Mouse (Mus musculus) embryonic facial prominence, embryonic 10.5 days (tissue): ENCODE results near the gene Tenm1. TPM values are rescaled to one million over a fixed set of nuclear protein-coding genes. Genes with fewer than 3 reads are reported as not detected.
A peak's percentile ranks its signal among the peaks of the same experiment; 100 is the strongest.

ENCODE experiments used
- DNase-seq: peaks from one replicate; pipeline ENCODE4 v3.0.0-alpha.2; 2017; ENCODE audit warnings: low spot score
- H3K27ac ChIP-seq: fragments of 300-500 bp; sonication (generic); replicated peaks from 2 replicates; pipeline ENCODE4 v1.5.1; 2016; ENCODE audit warnings: mild to moderate bottlenecking
- H3K27me3 ChIP-seq: fragments of 300-500 bp; sonication (generic); replicated peaks from 2 replicates; pipeline ENCODE4 v1.6.1; 2016; ENCODE audit warnings: low read depth, mild to moderate bottlenecking; ENCODE audit not compliant: poor library complexity, severe bottlenecking
- H3K36me3 ChIP-seq: fragments of 300-500 bp; sonication (generic); replicated peaks from 2 replicates; pipeline ENCODE4 v1.6.1; 2016; ENCODE audit warnings: mild to moderate bottlenecking, moderate library complexity
- H3K4me1 ChIP-seq: fragments of 300-500 bp; sonication (generic); 2 replicates; pipeline ENCODE4 v1.6.1; 2016
- H3K4me3 ChIP-seq: fragments of 300-500 bp; sonication (generic); 2 replicates; pipeline ENCODE4 v1.5.1; 2016; ENCODE audit warnings: mild to moderate bottlenecking, moderate library complexity
- H3K9me3 ChIP-seq: fragments of 300-500 bp; sonication (generic); 2 replicates; pipeline ENCODE4 v1.6.1; 2016; ENCODE audit warnings: mild to moderate bottlenecking
- WGBS: fragments of 180-500 bp; shearing (Covaris S2); methylation state at CpG from one replicate; pipeline ENCODE4 v1.1.7; 2016; 5-methylcytosine and 5-hydroxymethylcytosine counted together
- polyA plus RNA-seq: library from polyadenylated mRNA; unstranded; fragments of >200 nt; fragmentation: Nextera tagmentation; extraction: Ambion mirVana; gene quantifications from 2 replicates; pipeline ENCODE4 v1.2.1, GENCODE M21; 2016

Gene Tenm1
- polyA plus RNA-seq, 1 experiment from 2014 or later = 0.61 TPM

GRCm38 (mm10) chrX:42700291-42700690 lies 728.6 kb downstream of the Tenm1 start:
- WGBS = 61% methylated on average over 3 of the region's 3 CpGs
- H3K36me3 ChIP-seq = no peaks in the 10 kb centered on the region
- H3K9me3 ChIP-seq = no peaks in the 10 kb centered on the region
- no peak overlapping the region for H3K4me3 ChIP-seq
- no peaks in the 10 kb centered on the region for H3K27me3 ChIP-seq
- H3K27ac ChIP-seq = no peak overlapping the region
- no peak for DNase-seq
- H3K4me1 ChIP-seq = no peaks in the 10 kb centered on the region

DNA sequence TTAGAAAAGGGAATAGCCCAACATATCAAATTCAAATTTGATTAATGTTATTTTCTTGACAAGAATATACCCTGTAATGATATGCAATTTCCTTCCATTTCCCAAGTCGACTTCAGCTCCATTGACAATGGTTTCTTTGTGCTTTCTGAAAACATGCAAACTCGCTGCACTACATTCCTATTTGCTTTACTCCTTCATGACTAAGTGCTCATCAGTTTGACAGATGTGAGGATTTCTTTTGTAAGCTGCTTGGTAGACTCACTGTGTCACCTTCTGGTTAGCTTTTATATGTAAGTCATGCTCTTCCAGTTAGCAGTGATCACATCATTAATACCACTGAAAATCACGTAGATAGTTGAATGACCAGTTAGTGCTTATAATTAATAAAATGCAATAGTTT lies 781.8 kb downstream of the Tenm1 start:
- H3K27ac ChIP-seq = no peak overlapping the region
- no peak overlapping the region for H3K4me3 ChIP-seq
- DNase-seq = no peak
- 47% methylated on average over 3 of the region's 3 CpGs for WGBS
- no peaks in the 10 kb centered on the region for H3K27me3 ChIP-seq
- H3K4me1 ChIP-seq = no peaks in the 10 kb centered on the region
- H3K9me3 ChIP-seq = no peaks in the 10 kb centered on the region
- H3K36me3 ChIP-seq = no peaks in the 10 kb centered on the region

DNA sequence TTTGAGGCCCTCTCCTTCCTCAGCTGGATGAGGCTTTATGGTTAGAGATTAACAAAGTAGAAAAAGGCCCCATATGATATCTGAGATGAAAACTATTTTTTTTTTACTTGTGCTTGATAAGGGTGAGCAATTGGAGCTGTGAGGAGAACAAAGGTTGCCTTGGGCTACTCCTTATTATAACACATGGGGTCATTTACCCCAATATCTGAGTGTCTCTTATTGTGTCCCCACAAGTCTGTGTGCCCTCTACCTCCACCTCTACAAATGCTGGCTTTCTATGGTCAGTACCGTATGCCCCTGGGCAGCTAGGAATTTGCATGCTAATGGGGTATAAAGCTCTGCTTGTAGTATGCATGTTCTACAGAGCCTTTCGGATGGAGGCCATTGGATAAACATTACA lies 848.4 kb downstream of the Tenm1 start:
- Histone ChIP-seq H3K27me3 (no peaks in the 10 kb centered on the region), H3K4me1 (peaks cover 11% of the 10 kb centered on the region), H3K27ac (no peak overlapping the region), H3K9me3 (no peaks in the 10 kb centered on the region), H3K4me3 (no peak overlapping the region), H3K36me3 (no peaks in the 10 kb centered on the region)
- DNase-seq = no peak
- WGBS = 41% methylated on average over 2 of the region's 2 CpGs

DNA sequence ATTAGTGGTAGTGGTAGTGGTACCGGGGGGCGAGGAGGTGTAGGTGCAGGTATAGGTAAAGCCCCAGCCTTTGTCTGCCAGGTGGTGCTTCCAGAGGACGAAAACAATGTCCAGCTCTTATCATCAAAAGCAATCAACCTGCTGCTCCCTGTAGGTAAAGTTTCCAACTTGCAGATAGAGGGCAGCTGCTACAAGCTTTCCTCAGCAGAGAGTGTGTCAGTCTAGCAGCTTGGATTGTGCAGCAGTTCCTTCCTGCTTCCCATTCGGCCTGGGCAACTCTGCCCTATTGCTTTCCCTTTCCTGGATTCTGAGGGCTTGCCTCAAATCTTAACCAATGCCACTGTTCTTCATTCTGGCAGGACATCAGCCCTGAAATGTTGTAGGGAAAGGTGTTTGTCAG lies 870.2 kb downstream of the Tenm1 start:
- Histone ChIP-seq H3K27me3 (no peaks in the 10 kb centered on the region; the same call in 1 of the 2 replicates), H3K27ac (no peak overlapping the region), H3K36me3 (no peaks in the 10 kb centered on the region), H3K4me3 (no peak overlapping the region), H3K4me1 (no peaks in the 10 kb centered on the region), H3K9me3 (no peaks in the 10 kb centered on the region)
- 70% methylated on average over 4 of the region's 4 CpGs for WGBS
- no peak for DNase-seq

DNA sequence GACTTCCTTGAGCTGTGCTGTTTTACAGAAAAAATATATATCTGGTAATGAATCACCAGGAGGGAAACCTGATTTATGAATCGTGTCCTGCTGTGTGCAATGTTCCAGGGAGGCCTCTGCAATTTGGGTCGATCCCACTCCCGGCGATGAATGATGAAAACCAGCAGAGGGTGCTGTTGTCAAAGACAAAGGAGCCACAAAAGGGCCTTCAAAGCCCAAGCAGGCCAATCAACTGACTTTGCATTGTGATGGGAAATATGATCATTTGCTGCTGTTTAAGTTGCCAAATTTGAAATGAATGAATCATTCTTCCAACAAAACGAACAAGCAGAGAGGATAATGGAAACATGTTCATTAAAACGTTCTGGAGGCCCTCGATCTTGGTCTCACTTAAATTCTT lies 871.6 kb downstream of the Tenm1 start:
- WGBS = 21% methylated on average over 7 of the region's 7 CpGs
- Histone ChIP-seq H3K27me3 (no peaks in the 10 kb centered on the region; the same call in 1 of the 2 replicates), H3K27ac (no peak overlapping the region), H3K4me3 (no peak overlapping the region), H3K9me3 (no peaks in the 10 kb centered on the region), H3K36me3 (no peaks in the 10 kb centered on the region), H3K4me1 (no peaks in the 10 kb centered on the region)
- peak; percentile 49 for DNase-seq

- Histone ChIP-seq H3K4me3 (no peak overlapping the region), H3K27ac (no peak overlapping the region), H3K4me1 (no peaks in the 10 kb centered on the region), H3K36me3 (no peaks in the 10 kb centered on the region), H3K9me3 (no peaks in the 10 kb centered on the region), H3K27me3 (no peaks in the 10 kb centered on the region)
- 69% methylated on average over 4 of the region's 4 CpGs for WGBS
- DNase-seq = no peak
Observed at GRCm38 (mm10) chrX:42548513-42548912, 880.4 kb downstream of the Tenm1 start.

GRCm38 (mm10) chrX:42545076-42545475 lies 883.9 kb downstream of the Tenm1 start:
- H3K27ac ChIP-seq = no peak overlapping the region
- H3K4me3 ChIP-seq = no peak overlapping the region
- no peaks in the 10 kb centered on the region for H3K36me3 ChIP-seq
- no peaks in the 10 kb centered on the region for H3K27me3 ChIP-seq
- H3K9me3 ChIP-seq = no peaks in the 10 kb centered on the region
- 88% methylated on average over 1 of the region's 1 CpGs for WGBS
- no peak for DNase-seq
- H3K4me1 ChIP-seq = no peaks in the 10 kb centered on the region

- peak; percentile 50 for DNase-seq
- WGBS = 39% methylated on average over 5 of the region's 5 CpGs
- Histone ChIP-seq H3K36me3 (no peaks in the 10 kb centered on the region), H3K4me3 (no peak overlapping the region), H3K4me1 (no peaks in the 10 kb centered on the region), H3K27ac (no peak overlapping the region), H3K27me3 (no peaks in the 10 kb centered on the region), H3K9me3 (no peaks in the 10 kb centered on the region)
Observed at GRCm38 (mm10) chrX:42540756-42541053, 888.2 kb downstream of the Tenm1 start.

GRCm38 (mm10) chrX:42540030-42540755 lies 888.7 kb downstream of the Tenm1 start:
- Histone ChIP-seq H3K9me3 (no peaks in the 10 kb centered on the region), H3K27ac (no peak overlapping the region), H3K4me3 (no peak overlapping the region), H3K36me3 (no peaks in the 10 kb centered on the region), H3K4me1 (no peaks in the 10 kb centered on the region), H3K27me3 (no peaks in the 10 kb centered on the region)
- no peak for DNase-seq
- WGBS = 40% methylated on average over 3 of the region's 3 CpGs

- H3K4me3 ChIP-seq = no peak overlapping the region
- H3K4me1 ChIP-seq = no peaks in the 10 kb centered on the region
- WGBS = 82% methylated on average over 4 of the region's 4 CpGs
- H3K36me3 ChIP-seq = no peaks in the 10 kb centered on the region
- H3K9me3 ChIP-seq = no peaks in the 10 kb centered on the region
- no peaks in the 10 kb centered on the region for H3K27me3 ChIP-seq
- DNase-seq = no peak
- no peak overlapping the region for H3K27ac ChIP-seq
Observed at GRCm38 (mm10) chrX:42530703-42531102, 898.2 kb downstream of the Tenm1 start.

GRCm38 (mm10) chrX:42522868-42523267 lies 906.1 kb downstream of the Tenm1 start:
- H3K9me3 ChIP-seq = no peaks in the 10 kb centered on the region
- no peaks in the 10 kb centered on the region for H3K27me3 ChIP-seq
- WGBS = 87% methylated on average over 2 of the region's 2 CpGs
- no peaks in the 10 kb centered on the region for H3K36me3 ChIP-seq
- no peak for DNase-seq
- H3K4me3 ChIP-seq = no peak overlapping the region
- H3K4me1 ChIP-seq = no peaks in the 10 kb centered on the region
- no peak overlapping the region for H3K27ac ChIP-seq

DNA sequence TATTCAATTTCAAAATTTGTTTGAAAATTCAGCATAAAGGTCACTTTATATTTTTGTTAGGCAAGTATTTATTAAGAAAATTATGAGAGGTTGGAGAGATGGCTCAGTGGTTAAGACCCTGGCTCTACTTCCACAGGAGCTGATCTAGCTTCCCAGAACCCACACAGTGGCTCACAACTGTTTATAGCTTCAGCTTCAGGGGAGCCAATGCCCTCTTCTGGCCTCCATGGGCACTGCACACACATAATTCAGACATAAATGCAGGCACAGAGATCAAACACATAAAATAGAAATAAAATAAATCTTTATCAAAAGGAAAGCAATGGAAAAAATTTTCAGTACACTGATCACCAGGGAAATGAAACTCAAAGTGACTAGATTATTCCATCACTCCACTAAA lies 916.4 kb downstream of the Tenm1 start:
- Histone ChIP-seq H3K4me3 (no peak overlapping the region), H3K27me3 (no peaks in the 10 kb centered on the region), H3K27ac (no peak overlapping the region), H3K9me3 (no peaks in the 10 kb centered on the region), H3K36me3 (no peaks in the 10 kb centered on the region), H3K4me1 (no peaks in the 10 kb centered on the region)
- no peak for DNase-seq

DNA sequence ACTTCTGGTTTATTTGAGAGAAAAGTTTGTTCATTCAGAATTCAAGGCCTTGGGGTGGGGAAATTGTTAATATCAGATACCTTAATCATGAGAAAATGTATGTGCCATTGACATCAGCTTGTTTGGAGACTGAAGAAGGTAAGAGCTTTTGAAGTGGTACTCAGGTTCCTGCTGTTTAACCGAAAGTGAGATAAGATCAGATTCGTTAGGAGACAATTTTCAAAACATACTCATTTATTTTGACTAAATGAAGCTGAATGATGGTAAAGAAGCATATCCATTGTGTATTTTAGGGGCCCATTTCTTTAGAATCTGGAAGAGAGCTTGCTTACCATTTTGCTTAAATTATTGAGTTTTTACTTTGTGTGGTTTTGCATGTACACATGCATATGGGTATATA lies 917.8 kb downstream of the Tenm1 start:
- Histone ChIP-seq H3K4me3 (no peak overlapping the region), H3K4me1 (no peaks in the 10 kb centered on the region), H3K36me3 (no peaks in the 10 kb centered on the region), H3K9me3 (no peaks in the 10 kb centered on the region), H3K27ac (no peak overlapping the region), H3K27me3 (no peaks in the 10 kb centered on the region)
- WGBS = 83% methylated on average over 2 of the region's 2 CpGs
- no peak for DNase-seq
